Mouse (Mus musculus): ENCODE data around the gene Smim5.

The Smim5 gene

GRCm38 (mm10) chr11:115921986-115922385, 22.2 kb downstream of the Smim5 start:
- DNase-seq (ENCODE audit: low spot score in 2 of 2) = no peak

GRCm38 (mm10) chr11:115929031-115929430, 29.3 kb downstream of the Smim5 start:
- no peak for DNase-seq (ENCODE audit: low spot score in 2 of 2)

GRCm38 (mm10) chr11:115929818-115930217, 30.1 kb downstream of the Smim5 start:
- no peak for DNase-seq (ENCODE audit: low spot score in 2 of 2)

- no peak for DNase-seq (ENCODE audit: low spot score in 2 of 2)
These were observed 31.5 kb downstream of the Smim5 start for GRCm38 (mm10) chr11:115931235-115931634.

GRCm38 (mm10) chr11:115933108-115933746, 33.5 kb downstream of the Smim5 start, which contains the start of the genes Sap30bp and Recql5:
TSS of gene Sap30bp (plus strand) at chr11:115933282.
TSS of gene Recql5 (minus strand) at chr11:115933477.
- DNase-seq (ENCODE audit: low spot score in 2 of 2) = peak; percentile 94 to 97

- DNase-seq (ENCODE audit: low spot score in 2 of 2) = no peak
These were observed 34.0 kb downstream of the Smim5 start for GRCm38 (mm10) chr11:115933747-115934110.

GRCm38 (mm10) chr11:115939690-115940329, 40.0 kb downstream of the Smim5 start:
- peak; percentile 32 to 72 for DNase-seq (ENCODE audit: low spot score in 2 of 2)

GRCm38 (mm10) chr11:115941980-115942379, 42.2 kb downstream of the Smim5 start:
- no peak for DNase-seq (ENCODE audit: low spot score in 2 of 2)

- DNase-seq (ENCODE audit: low spot score in 2 of 2) = no peak
These were observed 45.5 kb downstream of the Smim5 start for GRCm38 (mm10) chr11:115945247-115945646.

- no peak for DNase-seq (ENCODE audit: low spot score in 2 of 2)
These were observed 46.6 kb downstream of the Smim5 start for GRCm38 (mm10) chr11:115946221-115946828.

GRCm38 (mm10) chr11:115948316-115948715, 48.5 kb downstream of the Smim5 start:
- no peak for DNase-seq (ENCODE audit: low spot score in 2 of 2)

- DNase-seq (ENCODE audit: low spot score in 2 of 2) = no peak
These were observed 51.0 kb downstream of the Smim5 start for GRCm38 (mm10) chr11:115950719-115951118.

GRCm38 (mm10) chr11:115954712-115955111, 54.9 kb downstream of the Smim5 start:
- no peak for DNase-seq (ENCODE audit: low spot score in 2 of 2)

GRCm38 (mm10) chr11:115955195-115955858, 55.6 kb downstream of the Smim5 start:
- DNase-seq (ENCODE audit: low spot score in 2 of 2) = no peak
